Mouse (Mus musculus) kidney, adult 2 months (tissue): Measurements from ENCODE around the gene Cdan1. TPM values are rescaled to one million over a fixed set of nuclear protein-coding genes. Genes with fewer than 3 reads are reported as not detected.

Experiments used
- DNase-seq: peaks from one replicate; pipeline ENCODE4 v3.0.0; 2021
- H3K27ac ChIP-seq: fragments of 200-500 bp; 2 replicates; pipeline ENCODE4 v1.5.1; 2012; ENCODE audit warnings: low read depth, low read length, control low read depth, inconsistent platforms; ENCODE audit not compliant: insufficient read depth
- H3K27me3 ChIP-seq: fragments of 200-500 bp; replicated peaks from 2 replicates; pipeline ENCODE4 v1.6.1; 2012; ENCODE audit warnings: mild to moderate bottlenecking, moderate library complexity, low read length, inconsistent platforms; ENCODE audit not compliant: control insufficient read depth, insufficient read depth
- H3K36me3 ChIP-seq: fragments of 200-500 bp; 2 replicates; pipeline ENCODE4 v1.6.1; 2012; ENCODE audit warnings: mild to moderate bottlenecking, moderate library complexity, low read length, inconsistent platforms; ENCODE audit not compliant: control insufficient read depth, insufficient read depth
- H3K4me1 ChIP-seq: fragments of 200-500 bp; 2 replicates; pipeline ENCODE4 v1.6.1; 2011; ENCODE audit warnings: low read length; ENCODE audit not compliant: control insufficient read depth, insufficient read depth
- H3K4me3 ChIP-seq: fragments of 200-500 bp; 2 replicates; pipeline ENCODE4 v1.5.1; 2011; ENCODE audit warnings: mild to moderate bottlenecking, low read depth, low read length, control low read depth; ENCODE audit not compliant: insufficient read depth
- CTCF ChIP-seq: fragments of 200-500 bp; conservative IDR thresholded peaks from 2 replicates; pipeline ENCODE4 v1.5.1; 2011; ENCODE audit warnings: low read depth, mild to moderate bottlenecking, control low read depth, low read length, moderate library complexity, mixed read lengths; ENCODE audit not compliant: insufficient read depth, insufficient read length
- POLR2A ChIP-seq: fragments of 200-500 bp; IDR thresholded peaks from one replicate; pipeline ENCODE4 v1.6.1; 2011; ENCODE audit warnings: low read depth, low read length, control low read depth
- WGBS: fragments of 180-500 bp; shearing (Covaris S2); methylation state at CpG from one replicate; pipeline ENCODE4 v1.1.7; 2018; 5-methylcytosine and 5-hydroxymethylcytosine counted together
- polyA plus RNA-seq: library from polyadenylated mRNA; depleted of rRNA; stranded (reverse); fragments of >200 nt; gene quantifications from 2 replicates; pipeline ENCODE4 v1.2.3, GENCODE M21; 2012

Gene Cdan1
- polyA plus RNA-seq, 1 experiment, result 14.8 TPM

DNA sequence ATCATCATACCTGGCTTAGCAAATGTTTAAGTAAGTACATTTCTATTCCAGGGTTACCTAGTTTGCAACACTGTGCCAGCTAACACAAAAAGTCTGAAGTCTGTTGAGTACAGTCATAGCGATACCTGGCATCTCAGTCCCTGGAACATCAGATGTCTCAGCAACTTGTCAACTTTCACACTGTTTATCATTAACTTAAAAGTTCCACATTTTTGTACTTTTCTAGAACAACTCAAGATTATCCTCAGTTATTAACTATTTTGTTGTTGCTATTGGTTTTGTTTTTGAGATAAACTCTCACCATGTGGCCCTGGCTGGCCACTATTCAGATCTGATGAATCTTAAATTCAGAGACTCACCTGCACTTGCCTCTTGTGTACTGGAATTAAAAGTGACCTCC is 13.5 kb upstream of the Cdan1 start:
- Histone ChIP-seq H3K27ac (no peak overlapping the region), H3K27me3 (no peaks in the 10 kb centered on the region), H3K4me1 (peaks cover 5% of the 10 kb centered on the region; the same call in 1 of the 2 replicates), H3K4me3 (no peak overlapping the region), H3K36me3 (peaks cover 5% of the 10 kb centered on the region)
- TF ChIP-seq CTCF, result no peak
- TF ChIP-seq POLR2A, result no peak
- peak; percentile 55 for DNase-seq
- WGBS, result 61% methylated on average over 1 of the region's 1 CpGs

DNA sequence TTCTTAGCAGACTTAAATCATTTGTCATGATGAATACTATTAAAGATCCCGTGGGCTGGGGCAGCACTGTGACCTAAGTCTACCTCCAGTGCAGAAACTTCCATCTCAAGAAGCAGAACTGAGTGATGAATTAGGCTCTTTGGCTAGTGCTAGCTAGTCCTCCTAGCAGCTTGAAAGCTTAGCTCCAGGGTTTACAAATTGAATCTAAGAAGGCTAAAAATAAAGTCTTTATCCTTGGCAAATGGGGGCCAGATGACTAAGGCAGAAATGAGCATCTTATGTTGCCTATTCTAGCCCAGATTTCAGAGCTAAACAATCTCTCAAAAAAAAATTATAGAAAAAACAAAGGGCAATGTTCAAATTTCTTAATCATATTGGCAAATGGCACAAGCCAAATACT is 10.8 kb upstream of the Cdan1 start:
- no peak for DNase-seq
- 77% methylated on average over 1 of the region's 1 CpGs for WGBS
- peaks cover 5% of the 10 kb centered on the region for H3K36me3 ChIP-seq

DNA sequence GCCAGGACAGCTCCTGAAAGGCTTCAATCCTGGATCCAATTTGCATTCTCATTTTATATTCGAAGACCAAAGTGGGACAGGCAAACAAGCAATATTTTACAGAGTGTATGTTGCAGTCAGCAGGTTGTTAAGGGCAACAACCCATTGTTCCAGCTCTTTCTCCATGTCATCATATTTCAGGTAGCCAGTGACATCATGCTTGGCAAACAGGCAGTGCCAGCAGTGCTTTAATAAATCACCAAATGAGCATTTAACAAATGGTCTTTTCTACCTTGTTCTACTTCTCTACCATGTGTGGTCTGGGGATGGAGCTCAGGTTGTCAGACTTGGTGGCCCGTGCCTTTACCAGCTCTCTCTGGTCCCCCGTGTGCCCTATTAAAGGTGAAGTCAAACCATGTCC is 8.2 kb upstream of the Cdan1 start:
- H3K27me3 ChIP-seq, result no peaks in the 10 kb centered on the region
- 49% methylated on average over 3 of the region's 3 CpGs for WGBS
- H3K4me1 ChIP-seq, result peaks cover 11% of the 10 kb centered on the region; the same call in 1 of the 2 replicates
- 0 out of 2 replicates have a peak overlapping the region, but pooled peaks have one; percentile 54 for H3K27ac ChIP-seq
- DNase-seq, result peak; percentile 73
- H3K4me3 ChIP-seq, result no peak overlapping the region
- no peak for TF ChIP-seq POLR2A
- TF ChIP-seq CTCF, result no peak
- peaks cover 5% of the 10 kb centered on the region for H3K36me3 ChIP-seq

More for the DNA sequence above, 10.8 kb upstream of the Cdan1 start:
- H3K27me3 ChIP-seq, result no peaks in the 10 kb centered on the region
- peaks cover 11% of the 10 kb centered on the region; the same call in 1 of the 2 replicates for H3K4me1 ChIP-seq
- no peak for TF ChIP-seq CTCF
- no peak for TF ChIP-seq POLR2A
- H3K4me3 ChIP-seq, result no peak overlapping the region
- H3K27ac ChIP-seq, result no peak overlapping the region

DNA sequence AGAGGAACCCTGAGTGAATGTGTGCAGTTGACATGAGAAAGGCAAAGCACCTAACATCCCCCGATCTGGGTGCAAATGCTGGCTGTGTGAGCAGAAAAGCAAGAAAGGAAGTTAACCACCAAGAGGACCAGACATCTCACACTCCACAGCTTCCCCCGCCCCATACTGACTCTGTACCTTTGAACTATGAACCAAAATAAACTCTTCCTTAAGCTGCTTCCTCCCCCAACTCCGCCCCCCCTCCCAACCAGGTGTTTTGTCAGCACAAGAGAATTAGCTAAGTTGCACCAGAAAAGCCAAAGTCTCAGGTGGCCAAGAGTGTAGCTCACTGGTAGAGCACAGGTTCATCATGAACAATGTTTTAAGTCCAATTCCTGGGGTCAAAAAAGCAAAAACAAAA is 3.2 kb upstream of the Cdan1 start:
- H3K36me3 ChIP-seq, result no peaks in the 10 kb centered on the region
- TF ChIP-seq POLR2A (no peak), CTCF (no peak)
- 67% methylated on average over 3 of the region's 3 CpGs for WGBS
- DNase-seq, result peak; percentile 74
- H3K27me3 ChIP-seq, result no peaks in the 10 kb centered on the region
- H3K27ac ChIP-seq, result peak overlapping the region; percentile 63
- H3K4me1 ChIP-seq, result peaks cover 17% of the 10 kb centered on the region; the same call in 1 of the 2 replicates
- no peak overlapping the region for H3K4me3 ChIP-seq

DNA sequence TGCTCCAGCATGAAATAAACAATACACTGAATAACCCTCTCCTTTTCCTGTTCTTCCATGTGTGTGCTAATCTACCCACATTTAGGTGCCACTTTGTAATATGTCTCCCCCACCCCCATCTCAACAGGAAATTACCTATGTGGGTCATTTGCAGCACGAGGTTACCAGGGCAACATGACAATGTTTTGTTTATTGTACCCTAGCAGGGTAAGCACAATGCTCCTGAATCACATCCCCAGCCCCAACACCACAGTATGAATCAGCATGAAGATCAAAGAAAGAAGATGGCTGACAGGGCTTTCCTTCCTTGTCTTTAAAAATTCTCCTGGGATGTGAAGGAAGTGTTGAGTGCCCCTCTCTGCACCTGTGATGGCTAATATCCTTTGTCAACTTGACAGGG is 2.7 kb upstream of the Cdan1 start:
- H3K27ac ChIP-seq, result no peak overlapping the region; the same call in 1 of the 2 replicates
- no peak for DNase-seq
- TF ChIP-seq CTCF, result no peak
- no peak for TF ChIP-seq POLR2A
- H3K4me3 ChIP-seq, result no peak overlapping the region
- no peaks in the 10 kb centered on the region for H3K27me3 ChIP-seq
- H3K4me1 ChIP-seq, result peaks cover 14% of the 10 kb centered on the region; the same call in 1 of the 2 replicates
- no peaks in the 10 kb centered on the region for H3K36me3 ChIP-seq
- whole genome bisulfite sequencing, result 8% methylated on average over 1 of the region's 1 CpGs

DNA sequence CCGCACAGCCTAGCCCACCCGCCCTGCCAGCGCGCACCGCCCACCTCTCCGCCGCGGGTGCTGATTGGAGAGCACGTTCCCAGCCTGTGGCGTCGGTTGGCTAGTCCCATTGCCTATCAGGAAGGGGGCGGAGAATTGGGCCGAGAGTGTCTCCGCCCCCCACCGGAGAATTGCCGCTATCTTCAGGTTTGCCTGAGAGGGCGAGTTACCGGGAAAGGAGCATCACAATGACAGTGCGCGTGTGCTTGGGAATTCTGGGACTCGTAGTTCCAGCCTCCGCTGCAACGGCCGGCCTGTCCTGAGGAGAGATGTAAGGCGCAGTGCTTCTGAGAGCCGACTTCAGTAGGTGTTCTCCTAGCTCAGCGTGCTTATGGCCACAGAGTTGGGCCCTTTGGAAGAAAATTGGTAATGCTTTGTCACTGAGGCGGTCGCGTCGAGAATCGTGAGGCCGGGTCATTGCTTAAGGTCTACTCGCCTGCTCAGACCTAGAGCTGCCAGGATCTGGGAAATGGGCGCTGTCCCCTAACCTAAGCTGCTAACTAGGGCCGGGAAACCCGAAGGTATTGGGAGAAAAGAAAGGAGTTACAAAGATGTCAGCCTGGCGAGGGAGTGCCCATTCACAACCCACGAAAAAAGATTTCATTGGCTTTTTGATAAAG is 625 bp upstream of the Cdan1 start, which contains the start of gene Ttbk2:
TSS of gene Ttbk2 (minus strand) at position 181 of the 659 bp plus-strand sequence.
- TF ChIP-seq CTCF (no peak), POLR2A (peak; percentile 22)

DNA sequence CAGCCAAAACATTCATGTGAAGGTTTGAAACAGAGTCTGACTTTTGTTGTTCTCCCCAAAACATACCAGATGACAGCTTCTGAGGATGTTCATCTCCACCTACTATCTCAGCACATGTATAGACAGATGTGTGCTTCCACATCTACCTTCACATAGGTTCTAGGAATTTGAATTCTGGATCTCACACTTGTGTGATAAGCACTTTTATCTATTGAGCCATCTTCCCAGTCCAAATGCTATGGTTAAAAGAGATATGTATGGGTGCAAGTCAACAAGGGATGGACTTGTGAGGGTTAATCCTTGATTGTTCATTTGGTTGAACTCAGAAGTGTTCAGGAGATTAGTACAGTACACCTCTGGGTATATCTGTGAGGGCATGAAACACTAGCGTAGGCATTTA is 4.6 kb downstream of the Cdan1 start:
- TF ChIP-seq POLR2A (no peak), CTCF (no peak)
- Histone ChIP-seq H3K27ac (no peak overlapping the region), H3K4me1 (peaks cover 5% of the 10 kb centered on the region; the same call in 1 of the 2 replicates), H3K27me3 (no peaks in the 10 kb centered on the region), H3K36me3 (no peaks in the 10 kb centered on the region), H3K4me3 (no peak overlapping the region)
- DNase-seq, result no peak
- WGBS, result 100% methylated on average over 1 of the region's 1 CpGs

More for the DNA sequence above, 625 bp upstream of the Cdan1 start, which contains the start of gene Ttbk2:
- Histone ChIP-seq H3K4me3 (peak within 1 kb of the TSS; percentile 72), H3K27me3 (no peaks in the 10 kb centered on the region), H3K36me3 (no peaks in the 10 kb centered on the region), H3K4me1 (peaks cover 14% of the 10 kb centered on the region; the same call in 1 of the 2 replicates), H3K27ac (peak within 1 kb of the TSS; percentile 33; the same call in 1 of the 2 replicates)
- DNase-seq, result peak; percentile 99
- WGBS, result 2% methylated on average over 39 of the region's 39 CpGs
